Mouse (Mus musculus): Measurements from ENCODE around the gene Osbpl6. TPM values are rescaled to one million over a fixed set of nuclear protein-coding genes. Genes with fewer than 3 reads are reported as not detected.

Gene Osbpl6
- 0.38 and 0.40 TPM in 2 replicates for polyA plus RNA-seq (2015; fragmentation: Nextera tagmentation; extraction: Ambion mirVana)

- under 1% methylated on average over 87 of the region's 89 CpGs for WGBS (ENCODE audit: insufficient replicate concordance)
- Histone ChIP-seq H3K27ac (ENCODE audit: low read length) (no peak within 1 kb of the TSS), H3K4me1 (ENCODE audit: control insufficient read depth, low read depth, low read length) (no peaks in the 10 kb centered on the region; the same call in 1 of the 2 replicates), H3K9ac (ENCODE audit: low read depth, low read length) (peak within 1 kb of the TSS; percentile 31; the same call in 1 of the 2 replicates), H3K36me3 (ENCODE audit: control insufficient read depth, insufficient read depth) (no peaks in the 10 kb centered on the region), H3K4me3 (ENCODE audit: low read depth, low read length) (peak within 1 kb of the TSS; percentile 64), H3K9me3 (replicated peaks; ENCODE audit: control insufficient read depth, low read length) (no peaks in the 10 kb centered on the region), H3K4me2 (ENCODE audit: low read depth, low read length) (peak within 1 kb of the TSS; percentile 69), H3K27me3 (ENCODE audit: control insufficient read depth, insufficient read depth, low read depth, low read length) (peaks cover 46% of the 10 kb centered on the region)
- peak; percentile 81 for ATAC-seq (ENCODE audit: low read depth)
Measured at GRCm38 (mm10) chr2:76406151-76406936, at the start of gene Osbpl6. TSS of gene Osbpl6 (plus strand) at chr2:76406508.

- no peak for ATAC-seq (ENCODE audit: low read depth)
- no peak within 1 kb of the TSS for H3K4me3 ChIP-seq (ENCODE audit: low read depth, low read length)
- H3K9me3 ChIP-seq (replicated peaks; ENCODE audit: control insufficient read depth, low read length) = no peaks in the 10 kb centered on the region
- H3K4me2 ChIP-seq (ENCODE audit: low read depth, low read length) = no peak within 1 kb of the TSS
- H3K27ac ChIP-seq (ENCODE audit: low read length) = no peak within 1 kb of the TSS
- no peaks in the 10 kb centered on the region for H3K36me3 ChIP-seq (ENCODE audit: control insufficient read depth, insufficient read depth)
- H3K27me3 ChIP-seq (ENCODE audit: control insufficient read depth, insufficient read depth, low read depth, low read length) = no peaks in the 10 kb centered on the region
- no peak within 1 kb of the TSS for H3K9ac ChIP-seq (ENCODE audit: low read depth, low read length)
- WGBS (ENCODE audit: insufficient replicate concordance) = 75% methylated on average over 11 of the region's 11 CpGs
- no peaks in the 10 kb centered on the region for H3K4me1 ChIP-seq (ENCODE audit: control insufficient read depth, low read depth, low read length)
Measured at GRCm38 (mm10) chr2:76360226-76360625, 46.1 kb upstream of the Osbpl6 start, which contains the start of gene Cyct. TSS of gene Cyct (minus strand) at chr2:76360450.

- H3K4me2 ChIP-seq (ENCODE audit: low read depth, low read length) = no peak overlapping the region
- no peaks in the 10 kb centered on the region for H3K27me3 ChIP-seq (ENCODE audit: control insufficient read depth, insufficient read depth, low read depth, low read length)
- 35% methylated on average over 2 of the region's 2 CpGs for WGBS (ENCODE audit: insufficient replicate concordance)
- H3K4me3 ChIP-seq (ENCODE audit: low read depth, low read length) = no peak overlapping the region
- H3K4me1 ChIP-seq (ENCODE audit: control insufficient read depth, low read depth, low read length) = no peaks in the 10 kb centered on the region
- no peaks in the 10 kb centered on the region for H3K9me3 ChIP-seq (replicated peaks; ENCODE audit: control insufficient read depth, low read length)
- no peaks in the 10 kb centered on the region for H3K36me3 ChIP-seq (ENCODE audit: control insufficient read depth, insufficient read depth)
- no peak overlapping the region for H3K27ac ChIP-seq (ENCODE audit: low read length)
- no peak for ATAC-seq (ENCODE audit: low read depth)
- no peak overlapping the region for H3K9ac ChIP-seq (ENCODE audit: low read depth, low read length)
Measured at GRCm38 (mm10) chr2:76362111-76362510, 44.2 kb upstream of the Osbpl6 start.

GRCm38 (mm10) chr2:76365811-76366210 lies 40.5 kb upstream of the Osbpl6 start:
- H3K4me2 ChIP-seq (ENCODE audit: low read depth, low read length) = no peak overlapping the region
- 38% methylated on average over 4 of the region's 4 CpGs for WGBS (ENCODE audit: insufficient replicate concordance)
- no peak for ATAC-seq (ENCODE audit: low read depth)
- no peaks in the 10 kb centered on the region for H3K9me3 ChIP-seq (replicated peaks; ENCODE audit: control insufficient read depth, low read length)
- H3K4me3 ChIP-seq (ENCODE audit: low read depth, low read length) = no peak overlapping the region
- no peak overlapping the region for H3K27ac ChIP-seq (ENCODE audit: low read length)
- H3K36me3 ChIP-seq (ENCODE audit: control insufficient read depth, insufficient read depth) = no peaks in the 10 kb centered on the region
- H3K27me3 ChIP-seq (ENCODE audit: control insufficient read depth, insufficient read depth, low read depth, low read length) = no peaks in the 10 kb centered on the region
- no peak overlapping the region for H3K9ac ChIP-seq (ENCODE audit: low read depth, low read length)
- peaks cover 4% of the 10 kb centered on the region for H3K4me1 ChIP-seq (ENCODE audit: control insufficient read depth, low read depth, low read length)

- no peak overlapping the region for H3K27ac ChIP-seq (ENCODE audit: low read length)
- no peak overlapping the region for H3K4me2 ChIP-seq (ENCODE audit: low read depth, low read length)
- H3K4me3 ChIP-seq (ENCODE audit: low read depth, low read length) = no peak overlapping the region
- H3K4me1 ChIP-seq (ENCODE audit: control insufficient read depth, low read depth, low read length) = peaks cover 14% of the 10 kb centered on the region
- no peaks in the 10 kb centered on the region for H3K27me3 ChIP-seq (ENCODE audit: control insufficient read depth, insufficient read depth, low read depth, low read length)
- WGBS (ENCODE audit: insufficient replicate concordance) = 14% methylated on average over 9 of the region's 9 CpGs
- H3K36me3 ChIP-seq (ENCODE audit: control insufficient read depth, insufficient read depth) = no peaks in the 10 kb centered on the region
- ATAC-seq (ENCODE audit: low read depth) = no peak
- H3K9ac ChIP-seq (ENCODE audit: low read depth, low read length) = no peak overlapping the region
- no peaks in the 10 kb centered on the region for H3K9me3 ChIP-seq (replicated peaks; ENCODE audit: control insufficient read depth, low read length)
Measured at GRCm38 (mm10) chr2:76367188-76367922, 39.0 kb upstream of the Osbpl6 start.

- no peak overlapping the region for H3K9ac ChIP-seq (ENCODE audit: low read depth, low read length)
- H3K9me3 ChIP-seq (replicated peaks; ENCODE audit: control insufficient read depth, low read length) = no peaks in the 10 kb centered on the region
- peaks cover 2% of the 10 kb centered on the region; the same call in 1 of the 2 replicates for H3K36me3 ChIP-seq (ENCODE audit: control insufficient read depth, insufficient read depth)
- peak overlapping the region; percentile 97 for H3K4me3 ChIP-seq (ENCODE audit: low read depth, low read length)
- no peaks in the 10 kb centered on the region for H3K27me3 ChIP-seq (ENCODE audit: control insufficient read depth, insufficient read depth, low read depth, low read length)
- peak overlapping the region; percentile 89 for H3K4me2 ChIP-seq (ENCODE audit: low read depth, low read length)
- ATAC-seq (ENCODE audit: low read depth) = no peak
- no peak overlapping the region for H3K27ac ChIP-seq (ENCODE audit: low read length)
- 46% methylated on average over 13 of the region's 13 CpGs for WGBS (ENCODE audit: insufficient replicate concordance)
- H3K4me1 ChIP-seq (ENCODE audit: control insufficient read depth, low read depth, low read length) = peaks cover 14% of the 10 kb centered on the region
Measured at GRCm38 (mm10) chr2:76368861-76369660, 37.2 kb upstream of the Osbpl6 start.

- Histone ChIP-seq H3K4me2 (ENCODE audit: low read depth, low read length) (peak within 1 kb of the TSS; percentile 89), H3K9ac (ENCODE audit: low read depth, low read length) (peak within 1 kb of the TSS; percentile 90), H3K4me3 (ENCODE audit: low read depth, low read length) (peak within 1 kb of the TSS; percentile 97), H3K36me3 (ENCODE audit: control insufficient read depth, insufficient read depth) (peaks cover 2% of the 10 kb centered on the region; the same call in 1 of the 2 replicates), H3K4me1 (ENCODE audit: control insufficient read depth, low read depth, low read length) (peaks cover 14% of the 10 kb centered on the region), H3K27me3 (ENCODE audit: control insufficient read depth, insufficient read depth, low read depth, low read length) (no peaks in the 10 kb centered on the region), H3K27ac (ENCODE audit: low read length) (peak within 1 kb of the TSS; percentile 93), H3K9me3 (replicated peaks; ENCODE audit: control insufficient read depth, low read length) (no peaks in the 10 kb centered on the region)
- peak; percentile 89 for ATAC-seq (ENCODE audit: low read depth)
- under 1% methylated on average over 61 of the region's 61 CpGs for WGBS (ENCODE audit: insufficient replicate concordance)
Measured at GRCm38 (mm10) chr2:76369821-76370655, 36.3 kb upstream of the Osbpl6 start, which contains the start of gene Rbm45. TSS of gene Rbm45 (plus strand) at chr2:76369984.

GRCm38 (mm10) chr2:76370656-76370922 lies 35.7 kb upstream of the Osbpl6 start:
- no peaks in the 10 kb centered on the region for H3K9me3 ChIP-seq (replicated peaks; ENCODE audit: control insufficient read depth, low read length)
- no peaks in the 10 kb centered on the region for H3K27me3 ChIP-seq (ENCODE audit: control insufficient read depth, insufficient read depth, low read depth, low read length)
- peak; percentile 28; the same call in 1 of the 2 replicates for ATAC-seq (ENCODE audit: low read depth)
- no peak overlapping the region for H3K27ac ChIP-seq (ENCODE audit: low read length)
- H3K9ac ChIP-seq (ENCODE audit: low read depth, low read length) = peak overlapping the region; percentile 90
- peaks cover 14% of the 10 kb centered on the region for H3K4me1 ChIP-seq (ENCODE audit: control insufficient read depth, low read depth, low read length)
- 2% methylated on average over 7 of the region's 7 CpGs for WGBS (ENCODE audit: insufficient replicate concordance)
- H3K4me3 ChIP-seq (ENCODE audit: low read depth, low read length) = peak overlapping the region; percentile 97
- H3K4me2 ChIP-seq (ENCODE audit: low read depth, low read length) = peak overlapping the region; percentile 89
- H3K36me3 ChIP-seq (ENCODE audit: control insufficient read depth, insufficient read depth) = peaks cover 2% of the 10 kb centered on the region; the same call in 1 of the 2 replicates

Data from liver, embryonic 16.5 days (tissue).